ENCODE assay signal across 10 mouse cellular contexts in the genomic region with DNA sequence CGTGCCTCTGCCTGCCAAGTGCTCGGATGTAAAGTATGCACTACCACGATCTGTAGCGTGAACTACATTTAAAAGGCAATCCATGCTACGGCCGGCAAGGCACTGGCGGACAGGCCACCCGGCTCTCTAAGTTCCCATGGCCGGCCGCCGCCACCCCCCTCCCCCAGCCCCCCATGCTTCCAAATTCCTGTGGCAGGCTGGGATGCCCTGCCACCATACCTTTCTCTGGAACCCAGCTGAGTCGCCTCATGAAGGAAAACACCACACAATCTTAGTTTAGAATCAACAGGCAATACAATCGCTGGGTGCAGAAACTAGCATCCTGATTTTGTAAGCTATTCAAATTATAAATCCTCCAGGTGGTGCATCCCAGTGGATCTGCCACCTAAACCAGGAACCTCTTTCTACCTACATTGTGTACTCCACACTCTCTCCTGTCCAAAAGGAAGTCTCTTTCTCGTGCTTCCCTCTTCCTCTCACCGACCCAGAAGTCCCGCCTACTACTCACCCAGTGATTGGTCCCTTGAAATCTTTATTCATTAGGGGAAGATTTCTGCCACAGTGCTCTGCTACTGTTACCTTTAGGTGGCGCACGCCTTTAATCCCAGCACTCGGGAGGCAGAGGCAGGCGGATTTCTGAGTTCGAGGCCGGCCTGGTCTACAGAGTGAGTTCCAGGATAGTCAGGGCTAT. TPM values are rescaled to one million over a fixed set of nuclear protein-coding genes. Genes with fewer than 3 reads are reported as not detected.
DNase-seq lines count a peak whose midpoint lies in the region; ATAC-seq and TF ChIP-seq lines count a peak whose summit lies in the region.
"Had no signal": no experiment of that assay in that cellular context is flagged by ENCODE, and none has a peak within 500 bp of the region (broad histone marks: within the 10 kb centered on the region; RNA-seq: fewer than 3 reads in every experiment).

No protein-coding gene starts in this region.

- no peak for TF ChIP-seq POLR2A in limb, embryonic 14.5 days (IDR thresholded peaks at IDR 0.05; ENCODE audit: borderline replicate concordance, extremely low read depth, insufficient read depth, insufficient read length)

- H3K4me1 ChIP-seq in heart, embryonic 11.5 days (ENCODE audit: control insufficient read depth, insufficient read depth, low read length), result peaks cover 9% of the 10 kb centered on the region
- no peaks in the 10 kb centered on the region for H3K4me1 ChIP-seq in neural tube, embryonic 12.5 days
- H3K4me1 ChIP-seq in limb, embryonic 14.5 days (ENCODE audit: control insufficient read depth, insufficient read depth, low read length), result no peaks in the 10 kb centered on the region
- H3K4me1 ChIP-seq: embryonic facial prominence, embryonic 15.5 days had no signal

- peak overlapping the region; percentile 38 for H3K4me2 ChIP-seq in heart, embryonic 11.5 days
- peak overlapping the region; percentile 33; the same call in 1 of the 2 replicates for H3K4me2 ChIP-seq in neural tube, embryonic 12.5 days (replicated peaks)
- H3K4me2 ChIP-seq in limb, embryonic 14.5 days (replicated peaks; ENCODE audit: low read depth, low read length, severe bottlenecking), result 0 out of 2 replicates have a peak overlapping the region, but pooled peaks have one; percentile 3
- H3K4me2 ChIP-seq: embryonic facial prominence, embryonic 15.5 days had no signal

- 52% methylated on average over 22 of the region's 22 CpGs for WGBS in heart, embryonic 11.5 days (ENCODE audit: insufficient replicate concordance)
- WGBS in neural tube, embryonic 12.5 days, result 61% methylated on average over 22 of the region's 22 CpGs
- WGBS in limb, embryonic 14.5 days, result 62% methylated on average over 22 of the region's 22 CpGs

- H3K4me3 ChIP-seq in heart, embryonic 11.5 days (ENCODE audit: low read depth, low read length), result peak overlapping the region; percentile 24; the same call in 1 of the 2 replicates
- H3K4me3 ChIP-seq in neural tube, embryonic 12.5 days, result no peak overlapping the region
- H3K4me3 ChIP-seq in limb, embryonic 14.5 days (replicated peaks; ENCODE audit: low read length), result no peak overlapping the region
- H3K4me3 ChIP-seq: embryonic facial prominence, embryonic 15.5 days had no signal

- H3K9ac ChIP-seq in heart, embryonic 11.5 days (ENCODE audit: low read depth, low read length), result no peak overlapping the region
- H3K9ac ChIP-seq in neural tube, embryonic 12.5 days, result no peak overlapping the region
- H3K9ac ChIP-seq in limb, embryonic 14.5 days (ENCODE audit: low read depth, low read length, severe bottlenecking), result no peak overlapping the region
- H3K9ac ChIP-seq: embryonic facial prominence, embryonic 15.5 days had no signal

- H3K9me3 ChIP-seq in heart, embryonic 11.5 days (replicated peaks; ENCODE audit: control insufficient read depth, low read length), result no peaks in the 10 kb centered on the region
- H3K9me3 ChIP-seq in neural tube, embryonic 12.5 days, result no peaks in the 10 kb centered on the region
- no peaks in the 10 kb centered on the region for H3K9me3 ChIP-seq in limb, embryonic 14.5 days (ENCODE audit: control insufficient read depth, low read length)
- H3K9me3 ChIP-seq: embryonic facial prominence, embryonic 15.5 days had no signal

- no peak for DNase-seq in heart, adult 9 months (ENCODE audit: low spot score in 2 of 2)
- no peak for DNase-seq in neural tube, embryonic 10.5 days (ENCODE audit: extremely low spot score, low spot score)
- DNase-seq in limb, embryonic 14.5 days (ENCODE audit: low spot score), result no peak
- DNase-seq in urinary bladder, postnatal 36 days (ENCODE audit: low spot score in 2 of 2), result no peak
- no peak for DNase-seq in layer of hippocampus, adult 11-12 months (ENCODE audit: low spot score)
- DNase-seq in adrenal gland, postnatal 36 days, result no peak
- DNase-seq: retina, postnatal 1 day had no signal

- H3K27ac ChIP-seq in heart, embryonic 11.5 days (ENCODE audit: low read depth, low read length), result no peak overlapping the region
- H3K27ac ChIP-seq in neural tube, embryonic 12.5 days, result no peak overlapping the region
- no peak overlapping the region for H3K27ac ChIP-seq in limb, embryonic 14.5 days (replicated peaks; ENCODE audit: low read depth, low read length)
- H3K27ac ChIP-seq: embryonic facial prominence, embryonic 15.5 days had no signal

- ATAC-seq in heart, embryonic 11.5 days (replicated peaks; ENCODE audit: insufficient number of reproducible peaks, low FRiP score, low TSS enrichment), result no peak
- no peak for ATAC-seq in neural tube, embryonic 12.5 days (ENCODE audit: low FRiP score, low read depth)
- ATAC-seq in limb, embryonic 14.5 days (ENCODE audit: low FRiP score, low read depth), result no peak

- H3K36me3 ChIP-seq in heart, embryonic 11.5 days (ENCODE audit: control insufficient read depth, insufficient read depth, low read length), result no peaks in the 10 kb centered on the region
- H3K36me3 ChIP-seq in neural tube, embryonic 12.5 days, result no peaks in the 10 kb centered on the region
- H3K36me3 ChIP-seq in limb, embryonic 14.5 days (ENCODE audit: control insufficient read depth, insufficient read depth, low read length), result no peaks in the 10 kb centered on the region
- H3K36me3 ChIP-seq: embryonic facial prominence, embryonic 15.5 days had no signal

- H3K27me3 ChIP-seq in heart, embryonic 11.5 days (ENCODE audit: control insufficient read depth, insufficient read depth, low read length), result no peaks in the 10 kb centered on the region
- no peaks in the 10 kb centered on the region for H3K27me3 ChIP-seq in neural tube, embryonic 12.5 days (replicated peaks)
- H3K27me3 ChIP-seq in limb, embryonic 14.5 days (ENCODE audit: control insufficient read depth, insufficient read depth, low read length), result no peaks in the 10 kb centered on the region
- H3K27me3 ChIP-seq: embryonic facial prominence, embryonic 15.5 days had no signal

RNA-seq across cellular contexts. Expression of a gene that starts 25.9 kb away (rescaled TPM):
- 36.5 and 42.1 TPM in 2 replicates for polyA plus RNA-seq in heart, embryonic 11.5 days (2014; fragmentation: Nextera tagmentation; extraction: Ambion mirVana)
- 115 and 120 TPM in 2 replicates for polyA plus RNA-seq in neural tube, embryonic 12.5 days (2016; fragmentation: Nextera tagmentation; extraction: Ambion mirVana)
- polyA plus RNA-seq in limb, embryonic 14.5 days (2012; rRNA removed), result 65.4 and 83.0 TPM in 2 replicates
- polyA plus RNA-seq in limb, embryonic 14.5 days (2014; fragmentation: Nextera tagmentation; extraction: Ambion mirVana), result 60.3 and 74.2 TPM in 2 replicates
- total RNA-seq in adrenal gland, postnatal 36 days (2021), result 10 to 100 TPM; 72.6 to 77.9 TPM

RNA-seq across cellular contexts. Expression of a gene that starts 37.1 kb away (rescaled TPM):
- 145 and 201 TPM in 2 replicates for polyA plus RNA-seq in heart, embryonic 11.5 days (2014; fragmentation: Nextera tagmentation; extraction: Ambion mirVana)
- 3,228 and 3,444 TPM in 2 replicates for polyA plus RNA-seq in neural tube, embryonic 12.5 days (2016; fragmentation: Nextera tagmentation; extraction: Ambion mirVana)
- polyA plus RNA-seq in limb, embryonic 14.5 days (2012; rRNA removed), result 452 and 589 TPM in 2 replicates
- 299 and 356 TPM in 2 replicates for polyA plus RNA-seq in limb, embryonic 14.5 days (2014; fragmentation: Nextera tagmentation; extraction: Ambion mirVana)
- total RNA-seq in adrenal gland, postnatal 36 days (2021), result 10 to 100 TPM; 50.0 to 97.9 TPM
